Mouse (Mus musculus): ENCODE measurements around the gene Hrh2.

Hrh2 gene

DNA sequence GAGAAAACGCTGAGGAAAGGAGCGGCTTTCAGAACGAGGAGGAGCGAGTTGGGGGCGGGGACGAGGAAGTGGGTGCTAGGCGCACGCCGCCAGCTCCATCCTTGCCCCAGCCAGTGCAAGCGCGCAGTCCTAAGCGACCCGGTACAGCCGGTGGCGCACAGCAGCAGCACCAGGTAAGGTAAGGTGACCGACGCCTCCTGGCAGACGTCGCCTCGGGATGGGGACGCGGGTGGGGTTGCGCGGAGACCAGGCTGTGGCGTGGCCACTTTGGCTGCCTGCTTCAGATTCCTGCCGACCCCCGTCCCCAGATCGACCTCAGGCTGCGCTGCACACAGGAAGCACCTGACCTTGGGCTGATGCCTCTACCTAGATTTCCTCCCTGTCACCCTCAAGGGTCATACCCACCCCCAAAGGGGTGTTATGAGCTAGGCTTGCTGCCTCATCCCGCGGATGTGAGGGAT, at the start of gene Hrh2:
Gene Hrh2, plus strand, starts transcription at position 109 of the 461 bp plus-strand sequence.
- DNase-seq = peak; percentile 23 to 52

DNA sequence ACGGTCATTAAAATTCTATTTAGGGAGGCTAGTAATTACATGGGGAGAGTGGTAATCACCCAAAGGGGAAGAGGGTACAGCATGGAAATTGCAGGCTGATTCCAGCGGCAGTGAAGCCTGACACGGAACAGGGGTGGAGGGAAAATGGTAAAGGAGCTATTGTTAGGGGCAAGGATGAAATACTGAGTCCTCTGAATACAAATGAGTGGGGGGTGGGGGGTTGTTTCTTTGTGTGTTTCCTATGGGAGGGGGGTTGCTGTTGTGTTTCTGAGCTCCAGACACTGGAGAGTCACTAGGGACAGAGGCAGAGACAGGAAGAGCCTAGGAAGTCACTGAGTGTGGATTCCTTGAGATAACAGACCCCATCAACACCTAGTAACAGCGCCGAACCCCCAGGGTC, 48.1 kb upstream of the Hrh2 start:
- no peak for DNase-seq

DNA sequence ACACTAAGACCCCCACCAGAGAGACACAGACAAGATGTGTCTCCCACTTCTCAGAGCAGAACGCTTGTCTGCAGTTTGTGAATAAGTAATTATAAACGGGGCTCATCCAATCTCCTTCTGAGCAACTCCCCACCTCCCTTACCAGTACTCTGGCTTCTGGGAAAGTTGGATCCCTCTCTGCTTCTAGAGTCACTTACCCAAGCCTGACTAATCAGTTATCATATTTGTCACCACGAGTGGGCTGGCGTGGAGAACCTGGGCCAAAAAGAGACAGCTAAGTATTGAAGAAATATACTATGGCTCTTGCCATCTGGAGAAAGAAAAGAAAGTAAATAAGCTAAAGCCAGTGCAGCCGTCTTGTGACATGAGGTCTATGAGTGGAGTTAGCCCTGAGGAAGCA, 47.3 kb upstream of the Hrh2 start:
- no peak for DNase-seq

DNA sequence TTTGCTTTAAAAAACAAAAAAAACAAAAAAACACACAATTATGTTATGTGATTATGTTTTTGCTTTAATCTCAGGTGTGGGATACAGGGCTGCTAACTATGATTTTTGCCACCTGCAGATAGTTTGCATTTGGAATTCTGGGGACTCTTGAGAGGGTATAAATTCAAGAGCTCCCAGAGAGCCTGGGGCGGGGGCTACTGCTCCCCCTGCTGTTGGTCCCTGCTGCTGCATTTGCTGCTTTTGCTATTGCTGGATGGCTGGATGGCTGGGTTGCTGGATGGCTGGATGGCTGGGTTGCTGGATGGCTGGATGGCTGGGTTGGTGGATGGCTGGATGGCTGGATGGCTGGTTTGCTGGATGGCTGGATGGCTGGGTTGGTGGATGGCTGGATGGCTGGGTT, 44.6 kb upstream of the Hrh2 start:
- no peak for DNase-seq

DNA sequence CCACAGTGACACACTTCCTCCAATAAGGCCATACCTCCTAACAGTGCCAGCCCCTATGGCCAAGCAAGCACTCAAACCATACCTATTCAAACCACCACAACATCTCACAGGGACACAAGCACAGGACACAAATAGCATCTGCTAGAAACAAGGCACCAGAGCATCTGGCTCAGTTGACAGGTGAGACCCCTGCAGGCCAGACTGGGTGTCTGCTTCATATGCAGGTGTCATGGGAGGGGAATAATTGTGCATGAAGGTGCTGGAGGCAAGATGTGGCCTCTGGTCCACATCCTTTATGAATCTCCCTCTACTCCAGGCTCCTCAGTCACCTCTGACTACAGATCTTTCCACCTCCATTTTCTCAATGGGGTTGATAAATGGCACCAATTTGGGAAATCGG, 39.5 kb upstream of the Hrh2 start:
- DNase-seq = no peak

DNA sequence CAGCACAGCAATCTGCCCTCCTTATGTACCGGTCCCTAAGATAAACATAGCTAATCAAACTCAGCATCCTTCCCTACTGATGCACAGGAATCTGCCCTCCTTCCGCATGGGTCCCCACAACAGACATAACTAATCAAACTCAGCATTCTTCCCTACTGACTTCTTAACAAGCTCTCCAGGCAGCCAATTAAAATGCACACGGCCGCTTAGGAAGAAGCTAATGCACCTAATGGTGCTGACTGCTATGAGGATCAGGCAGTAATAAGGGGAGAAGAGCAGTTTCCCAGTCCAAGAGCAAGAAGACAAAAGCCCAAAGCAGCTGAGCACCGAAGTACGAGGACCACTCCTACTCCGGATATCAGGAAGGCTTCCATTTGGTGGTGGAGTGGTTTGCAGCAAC, 39.0 kb upstream of the Hrh2 start:
- no peak for DNase-seq

DNA sequence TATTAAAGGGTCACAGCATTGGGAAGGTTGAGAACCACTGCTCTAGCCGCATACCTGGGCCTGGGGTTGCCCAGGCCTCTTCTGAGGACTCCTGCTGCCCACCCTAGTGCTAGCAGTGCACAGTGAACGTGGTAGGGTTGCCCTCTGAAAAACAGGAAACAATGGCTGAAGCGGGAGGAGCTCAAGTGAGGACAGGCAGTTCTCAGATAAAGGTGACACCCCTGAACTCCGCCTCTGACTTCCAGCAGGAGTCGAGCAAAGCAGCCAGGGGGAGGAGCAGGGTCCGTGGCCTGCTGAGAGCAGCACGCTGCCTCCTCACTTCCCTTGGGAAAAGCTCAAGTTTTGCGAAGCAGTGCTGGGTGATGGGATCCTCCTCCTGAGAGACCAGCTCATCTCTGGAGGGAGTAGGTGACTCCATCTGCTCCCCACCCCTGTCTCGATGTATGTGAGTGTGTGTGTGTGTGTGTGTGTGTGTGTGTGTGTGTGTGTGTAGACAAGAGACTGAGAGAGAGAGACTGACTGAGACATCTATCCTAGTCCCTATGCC, 38.2 kb upstream of the Hrh2 start:
- no peak for DNase-seq

DNA sequence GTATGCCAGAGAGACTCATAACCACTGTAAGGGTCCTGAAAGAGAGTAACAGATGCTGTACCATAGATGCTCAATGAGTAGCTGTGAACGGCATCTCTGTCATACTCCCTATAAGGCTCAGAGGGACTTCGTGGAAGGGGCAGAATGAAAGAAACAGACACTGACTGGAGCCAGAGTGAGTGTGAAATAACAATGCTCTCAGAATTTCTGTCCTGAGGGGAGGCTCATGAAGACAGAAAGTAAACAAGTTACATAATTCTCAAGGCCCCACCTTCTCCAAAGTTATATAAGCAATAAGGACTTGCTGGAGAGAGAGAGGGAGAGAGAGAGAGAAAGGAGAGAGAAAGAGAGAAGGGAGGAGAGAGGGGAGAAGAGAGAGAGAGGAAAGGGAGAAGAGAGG, 36.1 kb upstream of the Hrh2 start:
- DNase-seq = no peak

DNA sequence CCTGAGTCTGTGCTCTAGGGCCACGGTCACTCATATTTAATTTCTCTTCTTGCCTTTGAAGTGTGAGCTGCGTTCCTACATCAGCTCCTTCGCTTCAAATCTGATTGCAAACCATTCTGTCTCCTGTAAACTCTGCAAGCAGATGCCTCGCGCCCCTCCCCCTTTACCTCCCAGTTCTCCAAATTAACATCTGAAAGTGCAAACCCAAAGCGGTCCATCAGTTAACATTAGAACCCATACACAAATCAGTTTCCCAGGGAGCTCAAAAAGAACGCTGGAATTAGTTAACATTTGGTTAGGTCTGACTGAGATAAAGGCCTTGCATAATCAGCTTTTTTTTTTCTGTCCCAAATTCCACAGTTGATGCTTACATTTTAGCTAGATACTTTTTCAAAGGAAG, 32.7 kb upstream of the Hrh2 start:
- DNase-seq = no peak

DNA sequence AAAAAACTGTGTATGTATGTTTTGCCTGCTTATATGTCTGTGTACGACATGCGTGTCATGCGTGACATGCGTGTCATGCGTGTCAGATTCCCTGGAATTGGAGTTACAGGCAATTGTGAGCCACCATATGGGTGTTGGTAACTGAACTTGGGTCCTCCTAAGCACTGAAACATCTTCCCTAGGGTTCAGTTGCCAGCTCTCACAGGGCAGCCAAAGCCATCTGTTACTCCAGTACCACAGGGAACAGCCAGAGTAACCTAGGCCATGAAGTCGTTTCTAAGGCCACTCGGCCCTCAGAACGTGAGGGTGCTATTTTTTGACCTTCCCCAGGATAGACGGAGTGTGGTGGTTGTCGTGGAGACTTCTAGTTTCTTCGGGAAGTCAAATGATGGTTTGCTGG, 32.2 kb upstream of the Hrh2 start:
- DNase-seq = peak; percentile 27 to 54

DNA sequence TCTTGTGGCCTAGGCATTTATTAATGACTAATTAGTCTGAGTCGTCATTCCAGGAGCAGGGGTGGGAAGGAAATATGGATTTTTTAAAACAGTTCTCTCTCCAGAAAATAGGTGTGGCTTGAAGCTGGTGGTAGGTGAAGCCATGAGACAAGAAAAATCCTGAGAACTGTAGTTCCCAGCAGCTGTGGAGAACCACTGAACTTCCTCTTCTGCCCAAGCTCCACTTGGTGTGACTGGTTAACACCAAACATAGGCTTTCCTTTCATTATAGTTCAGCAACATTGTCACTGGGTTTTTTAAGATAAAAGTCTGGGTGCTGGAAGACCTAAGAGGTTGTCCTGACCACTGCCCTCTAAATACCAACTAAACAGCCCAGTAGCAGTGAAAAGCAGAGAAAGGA, 31.4 kb upstream of the Hrh2 start:
- DNase-seq = no peak

DNA sequence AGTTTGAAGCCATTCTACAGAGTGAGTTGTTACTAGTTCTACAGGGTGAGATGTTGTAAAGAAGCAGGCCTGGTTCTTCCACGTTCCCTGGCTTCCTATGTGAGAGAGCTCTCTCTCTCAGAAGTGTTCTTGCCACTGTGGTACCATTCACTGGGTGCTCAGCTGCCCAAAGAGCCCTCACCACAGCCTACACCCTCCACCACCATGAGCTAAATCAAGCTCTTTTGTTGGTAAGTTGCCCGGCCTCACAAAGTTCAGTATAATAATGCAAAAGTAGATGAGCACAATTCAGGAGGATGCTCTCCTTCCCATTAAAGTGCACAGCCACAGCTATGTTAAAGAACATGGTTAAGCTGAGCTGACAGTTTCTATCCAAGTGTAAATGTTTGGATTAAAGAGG, 30.4 kb upstream of the Hrh2 start:
- no peak for DNase-seq

DNA sequence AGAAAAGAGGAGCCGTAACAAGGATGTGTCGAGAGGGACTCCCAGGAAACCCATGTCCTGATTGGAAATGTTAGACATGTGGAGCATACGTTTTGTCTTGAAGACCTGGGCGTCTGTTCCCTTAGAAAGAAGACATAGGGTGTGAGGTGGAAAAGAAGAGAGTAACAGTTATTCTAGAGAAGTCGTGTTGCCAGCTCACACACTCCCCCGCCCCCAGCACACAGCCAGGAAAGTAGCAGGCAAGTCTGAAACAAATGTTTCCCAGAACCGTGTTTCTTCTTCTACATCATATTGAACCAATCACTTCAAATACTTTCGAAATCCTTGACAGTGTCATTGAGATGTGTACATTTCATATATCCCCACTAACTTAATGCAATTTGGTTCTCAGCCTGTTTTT, 28.6 kb upstream of the Hrh2 start:
- DNase-seq = no peak

DNA sequence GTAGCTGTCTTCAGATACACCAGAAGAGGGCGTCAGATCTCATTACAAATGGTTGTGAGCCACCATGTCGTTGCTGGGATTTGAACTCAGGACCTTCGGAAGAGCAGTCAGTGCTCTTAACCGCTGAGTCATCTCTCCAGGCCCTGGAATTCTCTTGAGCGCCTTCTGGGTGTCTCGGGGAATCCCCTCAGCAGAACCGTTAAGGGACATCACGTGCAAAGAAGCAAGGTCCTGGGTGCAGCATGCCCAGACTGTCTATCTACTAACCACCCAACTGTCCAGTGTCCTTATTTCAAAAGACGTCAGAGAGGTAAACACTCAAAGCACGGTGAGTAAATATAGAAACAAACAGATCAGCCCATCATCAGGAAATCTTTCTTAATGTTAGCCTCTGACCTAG, 27.5 kb upstream of the Hrh2 start:
- no peak for DNase-seq

DNA sequence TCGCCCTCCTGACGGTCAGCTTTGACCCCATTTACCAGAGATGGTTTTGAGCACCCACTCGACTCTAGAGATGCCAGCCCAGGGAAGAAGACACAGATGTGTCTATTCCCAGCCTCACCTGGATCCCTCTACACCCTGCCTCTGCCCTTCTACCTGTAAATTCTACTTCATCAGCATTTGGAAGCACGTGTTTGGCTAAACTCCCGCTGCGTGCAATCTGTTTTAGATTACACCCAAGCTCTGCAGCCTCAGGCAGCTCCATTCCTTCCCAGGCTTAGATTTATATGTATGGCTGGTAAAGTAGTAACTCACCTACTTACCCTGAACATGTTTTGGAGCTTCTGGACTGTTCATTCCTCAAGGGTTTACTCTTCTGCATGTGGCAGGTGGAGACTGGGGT, 26.9 kb upstream of the Hrh2 start:
- no peak for DNase-seq

DNA sequence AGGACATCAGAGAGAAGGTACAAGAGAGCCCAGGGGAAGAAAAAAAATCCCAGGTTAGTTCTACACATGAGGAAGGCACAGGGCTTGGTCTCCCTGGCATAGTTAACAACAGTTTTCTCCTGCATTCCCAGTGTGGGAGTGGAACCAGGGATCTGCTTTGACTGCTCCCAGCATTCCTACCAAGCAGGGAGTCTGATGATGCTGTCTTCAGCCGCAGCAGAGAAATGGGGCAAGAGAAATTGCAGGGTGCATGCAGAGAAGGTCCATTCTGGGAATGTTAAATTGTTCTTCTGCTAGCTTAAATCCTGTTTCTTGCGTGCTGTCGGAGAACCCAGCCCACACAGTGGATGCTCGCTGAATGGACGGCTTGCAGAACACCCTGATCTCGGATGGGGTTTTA, 26.2 kb upstream of the Hrh2 start:
- DNase-seq = no peak

DNA sequence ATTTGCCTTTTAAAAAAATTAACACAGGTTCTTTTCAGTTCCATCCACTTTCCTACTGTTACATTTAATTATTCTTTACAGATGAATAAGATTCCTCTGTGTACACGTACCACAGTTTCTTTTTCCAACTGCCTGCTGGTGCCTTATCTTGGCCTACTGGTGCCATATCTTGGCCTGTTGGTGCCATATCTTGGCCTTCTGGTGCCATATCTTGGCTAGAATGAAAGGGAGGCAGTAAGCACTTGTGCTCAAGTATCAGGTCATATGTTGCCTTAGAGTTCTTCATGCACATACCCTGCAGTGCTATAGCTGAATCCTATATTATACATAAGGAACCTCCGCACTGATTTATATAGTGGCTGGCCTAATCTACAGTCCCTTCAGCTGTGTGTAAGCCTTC, 24.9 kb upstream of the Hrh2 start:
- DNase-seq = no peak

DNA sequence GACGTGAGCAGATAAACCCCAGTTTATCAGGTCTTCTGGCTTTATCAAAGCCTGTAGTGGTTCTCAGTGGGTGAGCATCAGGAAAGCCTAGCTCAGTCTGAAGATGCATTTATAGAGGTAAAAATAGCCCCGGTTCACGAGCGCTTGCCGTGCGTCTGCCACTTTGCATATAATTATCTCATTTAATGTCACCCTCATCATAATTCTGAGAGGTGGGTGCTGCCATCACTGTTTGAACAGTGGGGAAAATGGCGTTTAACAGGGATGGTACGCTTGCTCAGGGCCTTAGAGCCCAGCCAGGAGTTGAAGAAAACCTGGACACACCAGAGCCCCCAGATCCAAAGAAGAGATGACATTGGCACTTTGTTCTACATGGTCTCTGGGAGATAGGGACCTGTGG, 23.3 kb upstream of the Hrh2 start:
- no peak for DNase-seq

DNA sequence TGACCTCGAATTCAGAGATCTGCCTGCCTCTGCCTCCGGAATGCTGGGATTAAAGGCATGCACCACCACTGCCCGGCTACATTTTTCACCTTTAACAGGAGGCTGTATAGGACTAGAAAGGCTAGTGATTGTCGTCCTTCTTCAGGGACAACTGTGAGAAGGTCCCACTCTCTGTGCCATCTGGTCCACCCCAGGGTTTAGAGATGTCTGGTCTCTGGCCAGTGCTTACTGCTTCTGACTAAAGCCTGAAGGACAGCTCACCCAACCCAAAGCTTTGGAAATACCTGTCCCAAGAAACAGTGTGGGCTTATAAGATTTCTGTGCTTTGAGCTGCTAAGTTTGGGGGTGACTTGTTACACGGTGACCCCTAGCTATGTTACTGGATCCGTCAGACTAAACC, 21.6 kb upstream of the Hrh2 start:
- peak; percentile 39 to 59 for DNase-seq

DNA sequence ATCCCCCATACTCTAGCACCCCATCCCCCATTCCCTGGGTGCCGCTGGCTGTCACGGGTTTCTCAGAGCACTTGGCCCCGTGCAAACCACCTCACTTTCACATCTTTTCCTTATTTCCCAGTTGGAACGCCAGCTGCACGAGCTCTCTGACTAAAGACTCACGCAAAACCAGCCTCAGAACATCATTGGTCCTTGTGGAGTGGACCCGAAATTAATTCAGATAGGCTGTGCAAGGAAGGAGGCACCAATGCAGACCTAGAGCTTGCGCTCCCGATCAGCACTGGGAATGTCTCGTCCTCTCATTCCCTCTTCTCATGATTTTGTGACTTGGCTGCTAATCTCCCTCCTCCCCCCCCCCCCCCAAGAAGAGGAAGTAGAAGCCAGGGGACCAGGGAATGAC, 20.6 kb upstream of the Hrh2 start:
- DNase-seq = no peak

DNA sequence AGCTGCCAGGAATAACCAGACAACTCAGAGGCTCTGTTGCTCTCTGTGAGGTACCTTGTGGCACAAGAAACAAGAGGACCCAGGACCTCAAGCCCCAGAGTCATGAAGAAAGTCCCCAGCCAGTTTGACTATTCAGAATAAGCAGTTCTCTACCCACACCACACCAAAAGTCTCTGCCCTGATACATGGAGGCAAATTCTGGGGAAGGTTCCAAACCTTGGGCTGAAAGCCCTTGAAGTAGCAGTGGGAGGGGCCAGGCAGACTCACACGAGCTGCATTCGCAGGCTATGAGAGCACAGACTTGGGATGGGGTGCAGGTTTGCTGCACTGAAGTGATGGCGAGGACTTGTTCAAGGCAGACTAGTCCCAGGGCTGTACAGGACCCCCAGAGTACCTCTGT, 20.2 kb upstream of the Hrh2 start:
- DNase-seq = no peak

DNA sequence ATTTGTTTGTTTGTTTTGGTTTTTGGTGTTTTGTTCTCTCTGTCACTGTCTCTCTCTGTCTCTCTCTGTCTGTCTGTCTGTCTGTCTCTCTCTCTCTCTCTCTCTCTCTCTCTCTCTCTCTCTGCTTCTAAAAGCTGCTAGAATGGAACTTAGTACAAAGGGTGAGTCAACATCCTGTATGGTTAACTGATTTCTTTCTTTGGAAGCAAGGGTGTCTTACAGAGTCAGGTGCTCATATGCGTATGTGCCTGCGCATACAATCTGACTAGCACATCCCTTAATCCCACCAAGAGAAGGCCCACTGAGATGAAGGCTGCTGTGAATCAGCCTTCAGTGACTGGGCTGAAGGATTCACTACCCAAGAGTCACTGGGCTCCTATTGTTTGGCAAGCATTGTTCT, 18.0 kb upstream of the Hrh2 start:
- DNase-seq = no peak

DNA sequence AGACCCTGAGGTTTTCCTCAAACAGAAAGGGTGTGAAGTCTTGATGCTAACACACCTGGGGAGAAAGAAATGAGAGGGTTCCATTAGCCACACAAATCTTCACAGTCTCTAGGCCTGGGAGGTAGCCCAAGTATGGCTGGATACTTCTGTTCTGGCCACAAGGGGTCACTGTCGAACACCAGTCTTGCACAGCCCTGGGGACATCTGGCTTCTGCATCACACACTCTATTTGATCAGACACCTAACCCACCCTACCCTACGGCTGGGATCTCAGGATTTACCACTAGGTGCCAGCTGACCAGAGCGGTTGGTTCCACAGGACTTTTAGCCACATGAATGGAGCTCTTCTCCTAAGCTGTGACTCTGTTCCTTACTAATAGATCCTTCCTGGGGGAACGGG, 17.2 kb upstream of the Hrh2 start:
- no peak for DNase-seq

DNA sequence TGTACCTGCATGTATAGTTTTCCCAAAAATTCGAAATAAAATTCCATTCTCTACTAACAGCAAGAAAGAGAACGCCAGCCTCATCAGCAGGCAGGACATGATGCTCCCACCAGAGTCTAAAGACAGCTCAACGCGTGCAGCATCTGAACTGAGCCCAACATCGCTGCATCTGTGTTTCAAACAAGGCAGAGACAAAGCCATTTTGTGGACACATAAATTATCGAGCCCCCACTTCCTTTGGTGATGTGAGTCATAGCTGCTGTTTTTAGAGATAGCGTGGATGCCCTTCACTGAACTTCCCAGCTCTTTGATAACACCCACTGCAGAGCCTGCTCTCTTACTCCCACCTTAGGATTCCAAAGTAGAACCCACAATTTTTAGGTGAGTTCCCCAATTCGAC, 16.5 kb upstream of the Hrh2 start:
- DNase-seq = no peak

DNA sequence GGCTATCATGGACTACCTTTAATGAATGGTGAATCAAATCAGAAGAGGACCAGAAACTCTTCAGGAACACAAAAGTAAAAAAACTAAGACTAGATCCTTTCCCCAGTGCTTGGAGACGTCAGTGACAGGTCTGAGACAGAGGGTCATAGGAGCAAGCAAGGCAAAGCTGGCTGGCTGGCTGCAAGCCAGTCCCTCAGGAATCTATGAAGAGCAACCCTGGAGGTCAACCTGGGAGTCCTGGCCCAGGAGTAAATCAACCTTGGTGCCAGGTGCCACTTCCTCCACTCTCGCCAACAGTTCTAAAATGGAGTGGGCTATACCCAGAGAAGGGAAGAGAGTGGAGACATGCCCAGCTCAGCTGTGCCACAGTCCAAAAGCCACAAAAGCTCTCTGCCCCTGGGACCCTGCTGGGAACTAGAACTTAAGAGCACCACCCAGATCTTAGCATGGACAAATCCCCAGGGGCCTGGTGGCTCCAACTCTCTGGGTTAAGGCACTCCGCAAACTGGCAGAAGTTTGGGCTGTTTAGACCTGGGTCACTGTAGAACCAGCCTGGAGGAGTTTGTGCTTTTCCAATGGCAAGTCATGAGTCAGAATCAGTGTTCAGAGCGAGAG, 15.4 kb upstream of the Hrh2 start:
- no peak for DNase-seq

DNA sequence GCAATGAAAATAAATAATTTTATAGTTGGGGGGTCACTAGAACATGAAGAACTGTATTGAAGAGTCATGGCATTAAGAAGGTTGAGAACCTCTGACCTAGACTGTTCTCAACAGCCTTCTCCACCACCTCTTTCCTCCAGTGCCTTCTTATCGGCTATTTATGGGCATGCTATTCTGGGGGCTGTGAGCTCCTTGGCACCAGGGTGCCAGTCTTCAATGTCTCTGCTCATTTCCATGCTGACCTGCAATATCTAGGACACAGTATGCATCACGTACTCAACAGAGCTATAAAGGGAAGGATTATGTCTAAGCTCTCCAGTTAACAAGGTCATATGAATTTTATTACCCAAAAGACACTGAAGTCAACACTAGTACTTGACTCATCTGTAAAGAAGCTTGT, 14.6 kb upstream of the Hrh2 start:
- no peak for DNase-seq
